Mouse (Mus musculus) adrenal gland, adult 10 weeks (tissue): ENCODE results near the gene Clip4. TPM values are rescaled to one million over a fixed set of nuclear protein-coding genes. Genes with fewer than 3 reads are reported as not detected.

Source experiments
- polyA plus RNA-seq: library from polyadenylated mRNA; stranded (reverse); fragments of 350-450 nt; fragmentation: Illumina TruSeq; extraction: RNeasy Lipid Tissue Mini Kit (QIAGEN cat#74804); gene quantifications from one replicate; pipeline ENCODE4 v1.2.3, GENCODE M21; 2014; ENCODE audit warnings: low read depth, low replicate concordance

Gene Clip4
- 28.8 TPM for polyA plus RNA-seq

GRCm38 (mm10) chr17:71768173-71768572, at the start of gene Clip4:
Gene Clip4 (plus strand): TSS chr17:71768473.

GRCm38 (mm10) chr17:71752831-71753230, 15.4 kb upstream of the Clip4 start, which contains the start of gene Pcare:
Gene Pcare (minus strand): TSS chr17:71752894.

Other genes starting within 250 kb of the Clip4 start
- 6.2 TPM for gene Ndc80, start 241.6 kb upstream of the Clip4 start, polyA plus RNA-seq
- gene Spdya, start 216.4 kb upstream of the Clip4 start, polyA plus RNA-seq: 1.0 TPM
- 137 TPM for gene Wdr43, start 152.6 kb upstream of the Clip4 start, polyA plus RNA-seq
- not detected for gene Togaram2, start 95.2 kb upstream of the Clip4 start, polyA plus RNA-seq
- not detected for gene Pcare, start 15.6 kb upstream of the Clip4 start, polyA plus RNA-seq